Mouse (Mus musculus) kidney, postnatal 25 days (tissue): ENCODE measurements around the gene Inpp5a.

Experiments
- DNase-seq, 2 experiments: peaks; one replicate each; pipeline ENCODE4 v3.0.0; 2021; ENCODE audit warnings: mixed read lengths in 2 of 2

Inpp5a gene

DNA sequence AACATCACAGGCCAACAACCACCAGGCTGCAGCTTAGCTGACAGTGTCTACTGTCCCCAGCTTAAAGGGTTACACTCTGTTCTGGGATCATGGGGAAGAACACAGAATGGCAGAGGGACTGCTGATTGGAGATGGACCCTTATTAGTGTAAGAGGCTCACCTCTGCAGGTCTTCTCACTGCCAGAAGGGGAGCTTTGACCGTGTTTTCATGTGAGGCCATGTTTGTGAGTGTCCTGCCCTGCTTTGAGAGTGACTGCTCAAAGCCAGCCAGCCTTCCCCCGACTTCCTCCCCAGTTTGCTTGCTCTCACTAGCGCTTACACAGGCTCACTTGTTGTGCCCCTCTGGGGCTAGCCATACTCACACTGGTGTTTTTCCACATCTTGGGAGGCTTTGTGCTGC is 58.5 kb downstream of the Inpp5a start:
- DNase-seq = no peak

GRCm38 (mm10) chr7:139450186-139450998 is 61.5 kb downstream of the Inpp5a start:
- DNase-seq = no peak

DNA sequence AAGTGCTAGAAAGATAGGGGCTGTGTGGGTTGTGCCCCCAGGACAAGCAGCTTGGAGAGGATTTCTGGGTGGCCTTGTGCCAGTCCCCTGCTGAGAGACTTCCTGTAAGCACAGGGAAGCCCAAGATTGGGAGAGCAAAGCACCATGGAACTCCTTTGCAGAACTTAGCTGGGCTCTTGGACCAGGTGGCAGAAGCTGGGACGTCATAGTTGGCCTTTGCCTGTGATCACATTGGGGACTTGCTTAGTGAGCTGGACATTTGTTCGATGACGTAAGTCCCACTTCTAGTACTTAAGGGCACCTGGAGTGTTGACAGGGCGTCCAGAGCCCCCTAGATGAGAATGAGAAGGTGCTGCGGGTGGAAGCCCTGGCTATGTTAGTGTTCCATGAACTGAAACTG is 62.8 kb downstream of the Inpp5a start:
- DNase-seq = no peak

DNA sequence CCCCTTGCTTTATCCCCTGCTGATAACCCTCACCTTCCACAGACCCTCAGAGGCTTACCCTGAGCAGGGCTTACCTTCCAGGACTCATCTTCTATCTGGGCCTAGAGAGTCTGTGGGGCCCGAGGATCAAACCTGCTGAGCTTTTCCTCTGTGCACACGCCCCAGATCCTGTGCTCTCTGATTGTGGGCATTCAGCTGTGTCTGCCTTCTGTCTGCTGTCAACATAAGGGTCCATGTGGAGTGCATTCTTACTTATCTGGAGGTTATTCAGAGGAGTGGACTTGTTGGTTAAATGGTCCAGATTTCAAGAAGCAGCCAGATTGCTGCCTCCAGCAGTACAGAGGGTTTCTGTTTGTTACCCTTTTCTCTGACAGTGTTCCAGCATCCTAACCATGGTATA is 63.3 kb downstream of the Inpp5a start:
- DNase-seq = no peak

GRCm38 (mm10) chr7:139453198-139453597 is 64.3 kb downstream of the Inpp5a start:
- DNase-seq = no peak

DNA sequence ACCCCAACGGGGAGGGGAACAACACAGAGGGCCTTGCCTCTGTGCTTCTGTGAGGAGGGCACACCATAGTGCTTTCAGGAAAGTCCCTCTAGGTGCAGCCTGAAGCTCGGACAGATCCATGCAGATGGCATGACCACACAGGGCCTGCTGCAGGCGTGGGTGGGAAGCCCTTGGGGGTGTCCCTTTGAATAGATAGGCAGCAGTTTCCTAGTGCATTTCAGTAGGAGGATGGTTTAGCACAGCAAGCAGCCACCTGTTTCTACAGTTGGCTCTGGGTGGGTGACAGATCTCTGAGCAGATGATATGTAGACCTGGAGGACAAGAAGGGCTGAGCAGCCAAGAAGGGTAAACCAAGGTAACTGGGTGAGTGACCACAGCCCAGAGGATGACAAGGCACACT is 65.4 kb downstream of the Inpp5a start:
- DNase-seq = no peak

- DNase-seq = no peak
These were observed 67.8 kb downstream of the Inpp5a start for GRCm38 (mm10) chr7:139456759-139457158.

DNA sequence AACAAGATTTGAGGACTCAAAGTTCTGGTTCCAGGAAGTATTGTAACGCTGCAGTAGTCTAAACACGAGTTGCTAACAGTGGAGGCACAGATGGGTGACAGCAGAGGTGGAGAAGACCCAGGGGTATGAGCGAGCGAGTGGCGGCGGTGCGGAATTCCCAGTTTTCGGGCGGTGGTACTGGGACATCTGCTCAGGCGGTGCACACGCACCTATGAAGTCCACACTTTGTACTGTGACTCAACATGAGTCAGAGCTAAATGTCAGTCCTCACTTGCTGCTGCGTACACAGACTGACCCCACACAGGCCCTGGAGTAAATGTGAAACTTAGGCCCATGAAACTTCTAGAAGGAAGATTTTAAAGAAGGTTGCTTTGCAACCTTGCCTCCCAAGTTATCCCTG is 72.4 kb downstream of the Inpp5a start:
- DNase-seq = no peak

DNA sequence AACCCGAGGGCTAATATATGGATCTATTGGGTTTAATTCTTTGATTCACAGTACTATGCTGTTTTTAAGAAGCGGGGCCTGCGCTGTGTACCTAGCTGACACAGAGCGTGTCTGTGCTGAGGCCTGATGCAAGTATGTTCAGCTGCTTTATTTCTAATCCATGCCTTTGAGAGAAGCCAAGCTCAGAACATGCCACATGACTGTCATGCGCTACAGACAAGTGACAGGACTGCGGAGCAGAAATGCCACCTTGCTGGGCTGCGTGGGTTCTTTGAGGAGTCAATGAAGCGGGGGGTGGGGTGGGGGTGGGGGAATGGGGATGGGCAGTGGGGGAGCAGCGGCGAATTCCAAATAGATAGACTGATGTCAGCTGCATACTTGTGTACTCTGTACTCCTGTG is 73.2 kb downstream of the Inpp5a start:
- DNase-seq = no peak

DNA sequence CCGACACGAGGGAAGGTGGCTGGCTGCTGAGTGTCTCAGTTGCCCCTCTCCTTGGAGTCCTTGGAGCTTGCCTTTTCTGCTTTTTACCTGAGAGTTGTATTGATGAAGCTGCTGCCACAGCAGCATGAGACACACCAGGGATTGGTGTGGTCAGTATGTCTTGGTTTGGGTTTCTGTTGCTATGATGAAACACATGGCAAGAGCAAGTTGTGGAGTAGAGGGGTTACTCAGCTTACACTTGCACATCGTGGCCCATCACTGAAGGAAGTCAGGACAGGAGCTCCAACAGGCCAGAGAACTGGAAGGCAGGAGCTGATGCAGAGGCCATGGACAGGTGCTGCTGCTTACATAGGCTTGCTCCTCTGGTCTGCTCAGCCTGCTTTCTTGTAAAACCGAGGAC is 76.6 kb downstream of the Inpp5a start:
- DNase-seq = no peak

- DNase-seq = no peak
These were observed 77.7 kb downstream of the Inpp5a start for GRCm38 (mm10) chr7:139466484-139467176.

DNA sequence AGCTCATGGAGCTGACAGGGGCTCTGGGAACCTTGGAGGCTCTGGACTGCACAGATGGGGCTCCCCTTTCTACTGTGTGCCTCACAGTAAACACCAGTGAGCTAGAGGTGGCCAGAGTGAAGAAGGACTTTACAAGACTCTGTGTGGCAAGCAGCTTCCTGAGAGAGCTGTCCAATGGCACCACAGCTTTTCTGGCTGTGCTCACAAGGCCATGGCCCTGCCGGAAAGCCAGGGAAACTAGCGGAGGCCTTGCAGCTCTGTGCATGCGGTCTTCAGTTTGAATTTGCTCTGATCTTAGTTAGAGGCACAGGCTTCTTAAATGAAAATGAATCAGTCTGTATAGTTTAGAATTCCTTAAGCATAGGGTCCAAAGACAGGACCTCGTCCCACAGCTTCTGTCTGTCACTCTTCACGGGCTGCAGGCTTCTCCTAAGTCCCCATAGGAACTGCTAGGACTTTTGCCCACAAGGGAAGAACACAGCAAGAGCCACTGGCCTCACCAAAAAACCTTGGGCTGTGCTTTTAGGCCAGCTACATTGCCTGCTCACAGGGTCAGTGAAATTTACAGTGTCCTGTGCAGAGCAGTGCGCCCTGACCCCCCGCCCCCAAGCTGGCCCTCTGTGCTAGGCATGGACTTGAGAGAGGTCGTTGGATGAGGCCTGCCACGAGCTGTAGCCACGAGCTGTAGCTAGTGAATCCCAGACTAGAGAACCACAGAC is 78.4 kb downstream of the Inpp5a start:
- DNase-seq = peak in 1 of 2 experiments; percentile 48

GRCm38 (mm10) chr7:139467896-139468279 is 79.0 kb downstream of the Inpp5a start:
- peak; percentile 50 to 81 for DNase-seq

GRCm38 (mm10) chr7:139468440-139468839 is 79.5 kb downstream of the Inpp5a start:
- DNase-seq = peak; percentile 11 to 51

DNA sequence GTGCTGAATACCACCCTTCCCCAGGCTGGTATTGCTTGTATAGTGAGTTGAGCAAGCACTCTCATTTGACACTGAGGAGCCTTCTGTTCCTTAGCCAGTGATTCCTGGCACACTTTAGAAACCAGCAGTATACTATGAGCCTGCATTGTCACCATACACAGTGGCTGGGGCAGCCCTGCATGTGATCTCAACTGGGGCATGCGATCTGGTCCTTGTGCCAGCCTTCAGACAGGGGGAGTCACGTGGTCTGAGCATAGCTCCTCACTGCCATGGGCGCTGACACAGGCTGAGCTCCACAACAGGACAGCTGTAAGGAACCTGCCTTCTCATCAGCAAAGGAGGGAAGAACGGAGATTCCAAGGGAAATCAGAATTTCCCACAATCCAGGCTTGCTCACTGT is 80.5 kb downstream of the Inpp5a start:
- no peak for DNase-seq

DNA sequence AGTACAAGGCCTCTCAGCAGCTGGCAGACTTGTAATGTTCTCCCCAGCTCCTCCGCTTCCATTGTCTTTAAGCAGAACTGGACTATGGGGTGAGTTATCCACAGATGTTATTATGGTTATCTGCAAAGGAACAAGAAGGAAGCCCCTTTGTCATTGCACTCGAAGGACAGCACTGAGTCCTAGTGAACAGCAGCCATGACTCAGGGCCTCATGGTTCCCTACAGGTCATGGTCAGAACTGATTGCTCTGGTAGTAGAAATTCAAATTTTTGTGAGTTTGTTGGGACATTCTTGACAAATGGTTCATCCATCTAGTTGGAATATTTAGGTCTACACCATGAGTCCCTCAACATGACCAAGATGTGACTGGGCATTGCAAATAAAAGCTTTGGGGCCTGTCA is 81.6 kb downstream of the Inpp5a start:
- DNase-seq = no peak

- no peak for DNase-seq
These were observed 83.1 kb downstream of the Inpp5a start for GRCm38 (mm10) chr7:139472052-139472451.

- DNase-seq = peak; percentile 89 to 92
These were observed 84.1 kb downstream of the Inpp5a start for GRCm38 (mm10) chr7:139472865-139473549.

DNA sequence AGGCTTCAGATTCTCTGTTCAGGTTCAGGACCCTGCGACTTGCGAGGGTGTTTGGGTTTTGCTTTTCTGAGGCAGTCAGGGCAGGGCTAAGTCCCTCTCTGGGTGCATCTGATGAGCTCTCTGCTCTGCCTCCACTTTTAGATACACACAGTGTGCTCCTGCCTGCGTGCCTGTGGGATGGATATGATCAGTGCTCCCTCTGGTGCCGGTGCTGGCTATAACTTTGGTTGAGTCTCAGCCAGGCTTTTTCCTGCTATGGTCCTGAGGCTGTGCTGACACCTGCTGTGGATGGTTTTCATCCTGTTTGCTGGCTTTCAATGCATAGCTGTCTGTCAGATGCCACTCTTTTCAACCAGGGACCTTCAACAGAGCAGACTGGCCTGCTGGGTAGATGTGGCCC is 87.0 kb downstream of the Inpp5a start:
- DNase-seq = peak in 1 of 2 experiments; percentile 46

- DNase-seq = no peak
These were observed 87.8 kb downstream of the Inpp5a start for GRCm38 (mm10) chr7:139476700-139477099.

GRCm38 (mm10) chr7:139477748-139478147 is 88.8 kb downstream of the Inpp5a start:
- no peak for DNase-seq

DNA sequence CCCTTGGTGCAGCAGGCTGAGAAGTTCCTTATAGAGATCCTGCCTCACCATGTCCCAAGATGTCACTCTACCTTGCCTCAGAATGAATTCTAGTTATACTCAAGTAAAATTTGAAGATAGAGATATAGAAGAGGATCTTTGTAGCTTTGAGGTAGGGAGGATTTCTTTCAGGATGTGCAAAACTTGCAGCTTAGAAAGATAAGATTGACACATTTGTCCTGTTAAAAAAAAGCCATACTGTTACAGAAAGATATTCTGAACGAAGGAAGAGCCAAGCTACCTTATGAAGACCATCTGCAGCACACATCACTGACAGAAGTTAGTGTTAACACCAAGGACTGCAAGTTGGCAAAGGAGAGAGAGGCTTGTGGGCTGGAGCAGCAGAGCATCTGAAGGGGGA is 90.2 kb downstream of the Inpp5a start:
- no peak for DNase-seq

DNA sequence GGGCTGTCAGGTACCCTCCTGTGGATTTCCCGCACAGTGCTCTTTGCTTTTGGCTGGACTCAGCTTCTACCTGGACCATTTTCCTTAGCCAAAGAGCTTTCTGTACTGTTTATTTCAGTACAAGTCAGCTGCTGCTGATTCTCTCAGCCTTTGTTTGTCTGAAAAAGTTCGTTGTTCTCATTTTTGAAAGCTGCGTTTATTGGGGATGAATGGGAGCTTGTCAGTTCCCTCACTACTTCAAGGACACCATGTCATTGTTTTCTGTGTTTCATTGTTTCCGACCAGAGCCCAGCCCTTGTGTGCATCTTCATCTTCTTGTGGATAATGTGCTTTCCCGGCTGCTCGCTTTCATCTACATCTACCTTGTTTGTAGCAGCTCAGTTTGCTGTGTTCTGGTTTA is 90.7 kb downstream of the Inpp5a start:
- DNase-seq = no peak
